Mouse (Mus musculus) lung, postnatal 25 days (tissue): ENCODE results near the gene Ube2d2b.

Source experiments
- DNase-seq: peaks from one replicate; pipeline ENCODE4 v3.0.0; 2022; ENCODE audit warnings: low spot score

Gene Ube2d2b

GRCm38 (mm10) chr5:107829998-107830560 lies at the start of gene Ube2d2b:
Gene Ube2d2b, plus strand, starts transcription at chr5:107830099.
- DNase-seq = no peak

- DNase-seq = no peak
These were observed 47.5 kb upstream of the Ube2d2b start for GRCm38 (mm10) chr5:107782360-107782759.

- DNase-seq = no peak
These were observed 42.0 kb upstream of the Ube2d2b start for GRCm38 (mm10) chr5:107787682-107788443.

- no peak for DNase-seq
These were observed 40.4 kb upstream of the Ube2d2b start for GRCm38 (mm10) chr5:107789492-107789891.

GRCm38 (mm10) chr5:107791966-107792365 lies 37.9 kb upstream of the Ube2d2b start:
- no peak for DNase-seq

GRCm38 (mm10) chr5:107792516-107792915 lies 37.4 kb upstream of the Ube2d2b start:
- DNase-seq = no peak

- DNase-seq = peak; percentile 67
These were observed 36.6 kb upstream of the Ube2d2b start for GRCm38 (mm10) chr5:107793258-107793657.

- DNase-seq = peak; percentile 14
These were observed 36.0 kb upstream of the Ube2d2b start for GRCm38 (mm10) chr5:107793927-107794326.

- DNase-seq = no peak
These were observed 31.6 kb upstream of the Ube2d2b start for GRCm38 (mm10) chr5:107798290-107798689.

- DNase-seq = no peak
These were observed 28.7 kb upstream of the Ube2d2b start for GRCm38 (mm10) chr5:107801234-107801633.

GRCm38 (mm10) chr5:107802621-107803020 lies 27.3 kb upstream of the Ube2d2b start:
- DNase-seq = no peak

GRCm38 (mm10) chr5:107807496-107807895 lies 22.4 kb upstream of the Ube2d2b start:
- DNase-seq = peak; percentile 7

- no peak for DNase-seq
These were observed 15.2 kb upstream of the Ube2d2b start for GRCm38 (mm10) chr5:107814651-107815050.

- DNase-seq = no peak
These were observed 7.4 kb upstream of the Ube2d2b start for GRCm38 (mm10) chr5:107822521-107822920.

- DNase-seq = no peak
These were observed 1.5 kb downstream of the Ube2d2b start for GRCm38 (mm10) chr5:107831351-107831750.

GRCm38 (mm10) chr5:107834287-107834686 lies 4.4 kb downstream of the Ube2d2b start:
- no peak for DNase-seq

GRCm38 (mm10) chr5:107838891-107839644 lies 9.2 kb downstream of the Ube2d2b start:
- DNase-seq = peak; percentile 18

GRCm38 (mm10) chr5:107840549-107841238 lies 10.8 kb downstream of the Ube2d2b start:
- DNase-seq = no peak

GRCm38 (mm10) chr5:107847349-107847748 lies 17.4 kb downstream of the Ube2d2b start:
- no peak for DNase-seq

GRCm38 (mm10) chr5:107847817-107848216 lies 17.9 kb downstream of the Ube2d2b start:
- DNase-seq = no peak

GRCm38 (mm10) chr5:107848964-107849363 lies 19.1 kb downstream of the Ube2d2b start:
- no peak for DNase-seq

- DNase-seq = peak; percentile 20
These were observed 23.9 kb downstream of the Ube2d2b start for GRCm38 (mm10) chr5:107853807-107854206.
